Mouse (Mus musculus) olfactory bulb, adult 2 months (tissue): ENCODE data around the gene Plbd1.

Experiments
- CTCF ChIP-seq: fragments of 200-500 bp; IDR thresholded peaks from 2 replicates; pipeline ENCODE4 v1.5.1; 2012; ENCODE audit warnings: low read depth, mild to moderate bottlenecking, low read length, moderate library complexity; ENCODE audit not compliant: insufficient read depth
- POLR2A ChIP-seq: fragments of 200-500 bp; IDR thresholded peaks from 2 replicates; pipeline ENCODE4 v1.6.1; 2012; ENCODE audit warnings: mild to moderate bottlenecking, low read depth, low read length, moderate library complexity; ENCODE audit not compliant: insufficient read depth

GRCm38 (mm10) chr6:136674935-136675334 is 13.2 kb upstream of the Plbd1 start:
- TF ChIP-seq POLR2A (no peak), CTCF (no peak)
